ENCODE assay signal across 9 mouse cellular contexts in the genomic region with DNA sequence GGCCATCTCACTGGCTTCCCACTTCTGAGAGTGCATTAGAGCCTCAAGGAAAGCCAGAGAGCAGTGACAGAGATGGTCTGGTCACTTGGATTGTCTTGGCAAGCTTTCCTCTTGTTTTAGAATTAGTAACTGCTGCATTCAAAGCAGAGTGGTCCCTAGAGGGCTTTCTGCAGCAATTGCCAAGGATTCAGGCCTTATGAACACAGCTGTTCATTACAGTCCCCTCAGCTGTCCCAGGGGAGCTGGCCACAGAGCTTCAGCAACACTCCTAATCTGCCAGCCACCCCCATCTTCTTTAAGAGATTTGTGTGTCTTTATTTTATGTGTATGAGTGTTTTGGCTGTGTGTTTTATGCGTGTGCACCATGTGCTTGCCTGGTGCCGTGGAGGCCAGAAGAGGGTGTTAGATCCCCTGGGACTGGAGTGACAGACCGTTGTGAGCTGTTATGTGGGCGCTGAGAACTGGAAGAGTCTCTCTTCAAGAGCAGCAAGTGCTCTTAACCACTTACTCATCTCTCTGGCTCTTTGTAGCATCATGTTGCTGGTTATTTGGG. TPM values are rescaled to one million over a fixed set of nuclear protein-coding genes. Genes with fewer than 3 reads are reported as not detected.
DNase-seq lines count a peak whose midpoint lies in the region; ATAC-seq and TF ChIP-seq lines count a peak whose summit lies in the region.
"Had no signal": no experiment of that assay in that cellular context is flagged by ENCODE, and none has a peak within 500 bp of the region (broad histone marks: within the 10 kb centered on the region; RNA-seq: fewer than 3 reads in every experiment).

No protein-coding gene starts in this region.

- no peak overlapping the region for H3K27ac ChIP-seq in heart, embryonic 11.5 days (ENCODE audit: low read depth, low read length)
- peak overlapping the region; percentile 27; the same call in 1 of the 2 replicates for H3K27ac ChIP-seq in stomach, embryonic 16.5 days (ENCODE audit: low read length)
- no peak overlapping the region for H3K27ac ChIP-seq in stomach, postnatal 0 days (replicated peaks)

- H3K27me3 ChIP-seq in heart, embryonic 11.5 days (ENCODE audit: control insufficient read depth, insufficient read depth, low read length) = no peaks in the 10 kb centered on the region
- H3K27me3 ChIP-seq in stomach, embryonic 16.5 days (ENCODE audit: control insufficient read depth, insufficient read depth, low read length) = no peaks in the 10 kb centered on the region
- H3K27me3 ChIP-seq in stomach, postnatal 0 days (ENCODE audit: control insufficient read depth, insufficient read depth, low read length) = no peaks in the 10 kb centered on the region

- no peaks in the 10 kb centered on the region; the same call in 1 of the 2 replicates for H3K4me1 ChIP-seq in heart, embryonic 11.5 days (ENCODE audit: control insufficient read depth, insufficient read depth, low read length)
- peaks cover 5% of the 10 kb centered on the region; the same call in 1 of the 2 replicates for H3K4me1 ChIP-seq in stomach, embryonic 16.5 days (ENCODE audit: control insufficient read depth, insufficient read depth, low read length)
- no peaks in the 10 kb centered on the region; the same call in 1 of the 2 replicates for H3K4me1 ChIP-seq in stomach, postnatal 0 days (replicated peaks; ENCODE audit: control insufficient read depth, insufficient read depth)

- no peak for TF ChIP-seq EP300 in stomach, postnatal 0 days (optimal IDR thresholded peaks at IDR 0.05)

- 90% methylated on average over 4 of the region's 4 CpGs for WGBS in heart, embryonic 11.5 days (ENCODE audit: insufficient replicate concordance)
- 82% methylated on average over 4 of the region's 4 CpGs for WGBS in stomach, embryonic 16.5 days
- 77% methylated on average over 4 of the region's 4 CpGs for WGBS in stomach, postnatal 0 days

- DNase-seq in heart, adult 11 months = peak; percentile 99
- DNase-seq in stomach, postnatal 0 days (ENCODE audit: low spot score) = no peak
- DNase-seq in kidney, adult 9 months = peak; percentile 50
- no peak for DNase-seq in cerebellum, adult 18-20 months
- no peak for DNase-seq in adrenal gland, postnatal 25 days

- no peak overlapping the region for H3K4me2 ChIP-seq in heart, embryonic 11.5 days
- H3K4me2 ChIP-seq in stomach, embryonic 16.5 days (ENCODE audit: low read depth, low read length) = no peak overlapping the region
- H3K4me2 ChIP-seq in stomach, postnatal 0 days (replicated peaks; ENCODE audit: low read depth) = no peak overlapping the region

- no peaks in the 10 kb centered on the region for H3K9me3 ChIP-seq in heart, embryonic 11.5 days (replicated peaks; ENCODE audit: control insufficient read depth, low read length)
- H3K9me3 ChIP-seq in stomach, embryonic 16.5 days (replicated peaks; ENCODE audit: control insufficient read depth, low read length) = no peaks in the 10 kb centered on the region
- H3K9me3 ChIP-seq in stomach, postnatal 0 days (ENCODE audit: control insufficient read depth, low read length) = no peaks in the 10 kb centered on the region

- ATAC-seq in heart, embryonic 11.5 days (replicated peaks; ENCODE audit: insufficient number of reproducible peaks, low FRiP score, low TSS enrichment) = no peak
- ATAC-seq in stomach, embryonic 16.5 days (ENCODE audit: insufficient read depth, low FRiP score) = peak; percentile 17; the same call in 1 of the 2 replicates
- no peak for ATAC-seq in stomach, postnatal 0 days (ENCODE audit: low FRiP score, low TSS enrichment)
- ATAC-seq in granulocyte monocyte progenitor cell, adult 5-6 weeks (replicated peaks; ENCODE audit: poor library complexity, severe bottlenecking) = no peak

- TF ChIP-seq CTCF in stomach, postnatal 0 days (IDR thresholded peaks at IDR 0.05; ENCODE audit: low read depth) = no peak

- H3K4me3 ChIP-seq in heart, embryonic 11.5 days (ENCODE audit: low read depth, low read length) = no peak overlapping the region
- H3K4me3 ChIP-seq in stomach, embryonic 16.5 days (replicated peaks; ENCODE audit: low read length) = no peak overlapping the region
- no peak overlapping the region for H3K4me3 ChIP-seq in stomach, postnatal 0 days (ENCODE audit: low read depth, low read length)
- H3K4me3 ChIP-seq: erythroblast, embryonic 14.5 days had no signal

- peaks cover 24% of the 10 kb centered on the region for H3K36me3 ChIP-seq in heart, embryonic 11.5 days (ENCODE audit: control insufficient read depth, insufficient read depth, low read length)
- peaks cover 8% of the 10 kb centered on the region; the same call in 1 of the 2 replicates for H3K36me3 ChIP-seq in stomach, embryonic 16.5 days (ENCODE audit: control insufficient read depth, insufficient read depth, low read length)
- no peaks in the 10 kb centered on the region for H3K36me3 ChIP-seq in stomach, postnatal 0 days (ENCODE audit: control insufficient read depth, insufficient read depth, low read length)

- no peak overlapping the region for H3K9ac ChIP-seq in heart, embryonic 11.5 days (ENCODE audit: low read depth, low read length)
- no peak overlapping the region for H3K9ac ChIP-seq in stomach, embryonic 16.5 days (ENCODE audit: low read length)
- H3K9ac ChIP-seq in stomach, postnatal 0 days (ENCODE audit: low read length) = no peak overlapping the region

RNA-seq across cellular contexts. Expression of a gene that starts 27.8 kb away (rescaled TPM):
- polyA plus RNA-seq in heart, embryonic 11.5 days (2014; fragmentation: Nextera tagmentation; extraction: Ambion mirVana) = 150 and 190 TPM in 2 replicates
- 81.9 and 89.9 TPM in 2 replicates for polyA plus RNA-seq in stomach, embryonic 16.5 days (2015; fragmentation: Nextera tagmentation; extraction: Ambion mirVana)
- 20.0 and 20.5 TPM in 2 replicates for polyA plus RNA-seq in stomach, postnatal 0 days (2015; fragmentation: Nextera tagmentation; extraction: Ambion mirVana)
- 0.37 TPM in 1 of 2 replicates, not detected in the other for total RNA-seq in granulocyte monocyte progenitor cell, adult 5-6 weeks (2014; fragmentation: Nextera tagmentation)
- total RNA-seq in granulocyte monocyte progenitor cell, adult 5-6 weeks (2017) = 0.21 and 0.30 TPM in 2 replicates
- total RNA-seq in adrenal gland, postnatal 25 days (2021) = 31.8 and 32.4 TPM in 2 replicates

Comparison
In these comparisons a context has a peak if more than half of its experiments do, and no peak if none do; other contexts are left out.
1. DNase-seq: peak in heart, adult 11 months (single experiment) and kidney, adult 9 months (single experiment); none in stomach, postnatal 0 days (single experiment), cerebellum, adult 18-20 months (0 of 2) and adrenal gland, postnatal 25 days (single experiment).